Mouse (Mus musculus) midbrain, embryonic 14.5 days (tissue): ENCODE measurements around the gene Lcp2. TPM values are rescaled to one million over a fixed set of nuclear protein-coding genes. Genes with fewer than 3 reads are reported as not detected.

Experiments
- ATAC-seq: fragments of 200-750 bp; cut with Nextera tagmentation; 2 replicates; pipeline ENCODE4 v1.8.0; 2017; ENCODE audit warnings: moderate number of reproducible peaks, moderate library complexity; ENCODE audit not compliant: low FRiP score, low TSS enrichment
- DNase-seq: peaks from one replicate; pipeline ENCODE4 v3.0.0-alpha.2; 2015
- H3K27ac ChIP-seq: fragments of 300-500 bp; sonication (generic); replicated peaks from 2 replicates; pipeline ENCODE4 v1.5.1; 2014; ENCODE audit warnings: mild to moderate bottlenecking, low read depth, low read length, moderate library complexity
- H3K27me3 ChIP-seq: fragments of 300-500 bp; sonication (generic); 2 replicates; pipeline ENCODE4 v1.6.1; 2014; ENCODE audit warnings: low read length, control low read depth, mixed read lengths; ENCODE audit not compliant: control insufficient read depth, insufficient read depth
- H3K36me3 ChIP-seq: fragments of 300-500 bp; sonication (generic); 2 replicates; pipeline ENCODE4 v1.6.1; 2014; ENCODE audit warnings: low read length, control low read depth; ENCODE audit not compliant: control insufficient read depth, insufficient read depth
- H3K4me1 ChIP-seq: fragments of 300-500 bp; sonication (generic); 2 replicates; pipeline ENCODE4 v1.6.1; 2014; ENCODE audit warnings: mild to moderate bottlenecking, antibody characterized with exemption, low read length, control low read depth; ENCODE audit not compliant: control insufficient read depth, insufficient read depth
- H3K4me2 ChIP-seq: fragments of 300-500 bp; sonication (generic); 2 replicates; pipeline ENCODE4 v1.6.1; 2014; ENCODE audit warnings: mild to moderate bottlenecking, low read length, moderate library complexity
- H3K4me3 ChIP-seq: fragments of 300-500 bp; sonication (generic); replicated peaks from 2 replicates; pipeline ENCODE4 v1.5.1; 2014; ENCODE audit warnings: low read depth, low read length
- H3K9ac ChIP-seq: fragments of 300-500 bp; sonication (generic); replicated peaks from 2 replicates; pipeline ENCODE4 v1.6.1; 2014; ENCODE audit warnings: mild to moderate bottlenecking, low read length, moderate library complexity
- H3K9me3 ChIP-seq: fragments of 300-500 bp; sonication (generic); 2 replicates; pipeline ENCODE4 v1.6.1; 2016; ENCODE audit warnings: low read length, control low read depth, mixed read lengths; ENCODE audit not compliant: control insufficient read depth
- whole genome bisulfite sequencing: fragments of 180-500 bp; shearing (Covaris S2); extraction: QIAGEN DNeasy Blood & Tissue Kit; methylation state at CpG from one replicate; pipeline ENCODE4 v1.1.7; 2014; 5-methylcytosine and 5-hydroxymethylcytosine counted together
- polyA plus RNA-seq: library from polyadenylated mRNA; unstranded; fragments of >200 nt; fragmentation: Nextera tagmentation; extraction: Ambion mirVana; gene quantifications from 2 replicates; pipeline ENCODE4 v1.2.1, GENCODE M21; 2014

Gene Lcp2
- polyA plus RNA-seq, 1 experiment from 2014 or later = 1.9 TPM

DNA sequence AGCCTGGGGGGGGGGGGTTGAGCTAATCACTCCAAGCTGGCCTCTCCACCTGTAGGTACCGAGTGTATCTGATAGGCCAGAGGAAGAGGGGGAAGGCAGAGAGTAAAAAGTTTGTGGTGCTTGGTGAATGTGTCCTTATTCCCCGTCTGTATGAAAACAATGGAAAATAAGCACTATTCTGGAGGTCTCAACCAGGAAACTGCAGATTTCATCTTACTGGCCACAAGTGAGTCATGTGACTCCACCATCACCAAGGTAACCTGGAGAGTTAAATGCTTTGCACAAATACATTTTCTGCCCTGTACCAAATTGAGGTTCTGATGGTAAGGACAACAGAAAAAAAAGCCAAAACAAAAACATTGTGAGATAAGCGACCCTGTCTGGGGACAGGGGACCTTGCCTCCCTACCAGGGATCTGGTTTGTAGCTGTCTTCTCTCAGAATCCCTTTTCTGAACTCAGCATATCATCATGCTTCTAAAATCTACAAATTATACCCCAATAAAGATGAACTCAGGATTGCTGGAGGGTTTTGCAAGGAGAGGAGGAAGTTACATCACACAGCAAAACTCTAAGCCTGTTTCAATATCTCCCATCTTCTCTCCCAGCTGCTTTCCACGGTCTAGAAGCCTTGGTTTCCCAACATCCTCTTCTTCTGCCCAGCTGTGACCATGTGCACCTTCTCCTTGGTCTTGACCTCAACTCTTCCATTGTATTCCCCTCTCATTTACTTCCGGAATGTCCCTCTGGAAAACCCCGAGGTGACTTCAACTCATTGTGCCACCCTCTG, 6.5 kb downstream of the Lcp2 start:
- Histone ChIP-seq H3K4me1 (no peaks in the 10 kb centered on the region), H3K4me3 (no peak overlapping the region), H3K36me3 (no peaks in the 10 kb centered on the region), H3K9me3 (no peaks in the 10 kb centered on the region), H3K9ac (no peak overlapping the region), H3K27me3 (no peaks in the 10 kb centered on the region), H3K27ac (no peak overlapping the region), H3K4me2 (no peak overlapping the region)
- DNase-seq = no peak
- ATAC-seq = no peak
- WGBS = 85% methylated on average over 6 of the region's 6 CpGs

- no peaks in the 10 kb centered on the region for H3K9me3 ChIP-seq
- H3K4me3 ChIP-seq = no peak overlapping the region
- H3K4me1 ChIP-seq = no peaks in the 10 kb centered on the region
- WGBS = 77% methylated on average over 7 of the region's 7 CpGs
- ATAC-seq (no peak), DNase-seq (no peak)
- no peaks in the 10 kb centered on the region for H3K36me3 ChIP-seq
- no peak overlapping the region for H3K9ac ChIP-seq
- no peaks in the 10 kb centered on the region for H3K27me3 ChIP-seq
- H3K4me2 ChIP-seq = no peak overlapping the region
- no peak overlapping the region for H3K27ac ChIP-seq
Measured at GRCm38 (mm10) chr11:34054031-34054727, 7.5 kb downstream of the Lcp2 start.

DNA sequence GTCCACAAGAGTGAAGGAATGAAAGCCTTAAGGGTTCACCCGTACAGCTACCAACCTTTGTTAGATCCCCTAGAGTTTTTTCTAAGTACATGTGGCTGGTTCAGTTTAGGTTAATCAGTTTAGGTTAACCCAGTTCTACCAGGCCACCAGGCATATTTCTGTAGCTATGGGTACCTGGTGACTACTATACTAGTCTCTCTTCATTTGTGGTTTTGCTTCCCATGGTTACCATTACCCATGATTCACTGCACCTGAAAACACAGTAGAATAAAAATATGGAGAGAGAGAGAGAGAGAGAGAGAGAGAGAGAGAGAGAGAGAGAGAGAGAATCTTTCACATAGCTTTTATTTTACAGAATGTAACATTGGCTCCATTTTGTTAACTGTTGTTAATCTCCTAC, 10.0 kb downstream of the Lcp2 start:
- ATAC-seq (no peak), DNase-seq (no peak)
- Histone ChIP-seq H3K4me2 (no peak overlapping the region), H3K27me3 (no peaks in the 10 kb centered on the region), H3K9me3 (no peaks in the 10 kb centered on the region), H3K9ac (no peak overlapping the region), H3K27ac (no peak overlapping the region), H3K4me1 (no peaks in the 10 kb centered on the region), H3K4me3 (no peak overlapping the region), H3K36me3 (no peaks in the 10 kb centered on the region)
- WGBS = 83% methylated on average over 1 of the region's 1 CpGs

DNA sequence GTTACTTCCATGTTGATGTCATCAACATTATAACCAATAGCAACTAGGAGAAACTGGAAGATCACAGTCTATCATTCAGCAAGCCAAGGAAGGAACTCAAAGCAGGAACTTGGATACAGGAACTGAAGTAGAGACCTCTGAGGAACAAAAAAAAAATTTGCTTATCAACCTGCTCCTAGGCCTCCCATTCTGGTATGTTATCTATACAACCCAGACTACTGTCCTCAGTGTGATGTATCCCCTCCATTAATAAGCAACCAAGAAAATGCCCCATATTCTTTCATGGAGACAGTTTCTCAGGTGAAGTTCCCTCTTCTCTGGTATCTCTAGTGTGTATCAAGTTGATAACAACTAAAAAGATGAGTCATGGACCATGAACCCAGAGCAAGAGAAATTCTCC, 11.6 kb downstream of the Lcp2 start:
- Histone ChIP-seq H3K4me3 (no peak overlapping the region), H3K9ac (no peak overlapping the region), H3K36me3 (no peaks in the 10 kb centered on the region), H3K4me2 (no peak overlapping the region), H3K27me3 (no peaks in the 10 kb centered on the region), H3K4me1 (no peaks in the 10 kb centered on the region), H3K27ac (no peak overlapping the region), H3K9me3 (no peaks in the 10 kb centered on the region)
- no peak for ATAC-seq
- DNase-seq = no peak

DNA sequence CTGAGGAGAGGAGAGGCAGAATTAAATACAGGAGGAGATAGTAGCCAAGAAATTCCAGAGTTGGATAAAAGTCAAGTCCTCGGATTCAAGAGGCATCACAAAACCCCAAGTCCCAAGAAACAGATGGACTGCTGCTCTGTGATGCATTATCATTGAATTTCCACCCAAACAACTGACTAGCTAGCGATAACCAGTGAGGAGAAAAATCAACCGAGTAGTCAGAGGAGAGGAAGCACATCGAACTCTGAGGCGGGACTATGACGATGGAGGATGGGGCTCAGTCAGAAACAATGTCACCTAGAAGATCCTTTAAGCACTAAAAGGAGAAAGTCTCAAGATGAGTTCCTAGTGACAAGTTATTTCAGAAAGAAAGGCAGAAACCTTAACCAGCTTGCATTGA, 12.2 kb downstream of the Lcp2 start:
- Histone ChIP-seq H3K27me3 (no peaks in the 10 kb centered on the region), H3K9me3 (no peaks in the 10 kb centered on the region), H3K4me2 (no peak overlapping the region), H3K36me3 (no peaks in the 10 kb centered on the region), H3K9ac (no peak overlapping the region), H3K4me3 (no peak overlapping the region), H3K27ac (no peak overlapping the region), H3K4me1 (no peaks in the 10 kb centered on the region)
- DNase-seq (no peak), ATAC-seq (no peak)
- 94% methylated on average over 6 of the region's 6 CpGs for WGBS

DNA sequence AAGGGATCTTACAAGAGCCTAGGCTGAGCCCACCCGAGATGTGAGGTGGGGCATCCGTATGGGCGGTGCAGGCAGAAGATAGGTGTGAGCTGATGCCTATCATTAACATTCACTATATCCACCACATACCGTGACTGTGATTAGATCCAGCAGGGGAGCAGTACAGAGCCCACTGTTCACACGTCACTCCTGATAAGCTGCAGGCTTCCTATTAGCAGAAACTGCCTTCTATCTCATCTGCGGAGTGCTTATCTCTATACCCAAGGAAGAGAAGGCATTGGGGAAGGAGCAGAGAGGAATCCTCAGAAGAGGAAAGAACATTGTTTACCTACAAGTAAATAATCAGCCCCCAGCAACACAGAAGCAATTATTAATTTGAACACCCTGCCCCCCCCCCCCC, 15.0 kb downstream of the Lcp2 start:
- H3K9ac ChIP-seq = no peak overlapping the region
- H3K4me2 ChIP-seq = no peak overlapping the region
- no peaks in the 10 kb centered on the region for H3K4me1 ChIP-seq
- H3K36me3 ChIP-seq = no peaks in the 10 kb centered on the region
- ATAC-seq (no peak), DNase-seq (no peak)
- no peaks in the 10 kb centered on the region for H3K9me3 ChIP-seq
- 69% methylated on average over 6 of the region's 6 CpGs for WGBS
- H3K27ac ChIP-seq = no peak overlapping the region
- no peak overlapping the region for H3K4me3 ChIP-seq
- H3K27me3 ChIP-seq = no peaks in the 10 kb centered on the region

DNA sequence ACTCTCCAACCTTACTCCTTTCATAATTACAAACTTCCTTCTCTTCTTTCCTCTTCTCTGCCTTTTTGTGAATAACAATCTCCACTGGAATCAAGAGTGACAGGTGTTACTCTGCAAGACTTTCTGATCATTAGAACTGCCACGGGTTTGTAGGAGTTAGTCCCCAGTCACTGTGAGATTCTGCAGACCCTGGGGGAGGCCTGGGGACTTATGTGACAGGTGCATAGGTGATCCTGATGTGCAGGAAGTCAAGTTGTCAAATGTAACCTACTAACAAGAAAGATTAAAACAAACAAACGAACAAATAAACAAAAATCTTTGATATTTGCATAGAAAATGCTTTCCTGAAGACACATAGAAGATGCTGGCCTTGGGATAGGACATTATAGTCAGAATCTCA, 16.5 kb downstream of the Lcp2 start:
- Histone ChIP-seq H3K4me2 (no peak overlapping the region), H3K27me3 (no peaks in the 10 kb centered on the region), H3K36me3 (no peaks in the 10 kb centered on the region), H3K9ac (no peak overlapping the region), H3K4me1 (no peaks in the 10 kb centered on the region), H3K4me3 (no peak overlapping the region), H3K9me3 (no peaks in the 10 kb centered on the region), H3K27ac (no peak overlapping the region)
- no peak for ATAC-seq
- 75% methylated on average over 2 of the region's 2 CpGs for WGBS
- DNase-seq = no peak

- no peak overlapping the region for H3K4me3 ChIP-seq
- WGBS = 63% methylated on average over 5 of the region's 5 CpGs
- H3K36me3 ChIP-seq = no peaks in the 10 kb centered on the region
- DNase-seq (no peak), ATAC-seq (no peak)
- no peaks in the 10 kb centered on the region for H3K9me3 ChIP-seq
- H3K4me2 ChIP-seq = no peak overlapping the region
- no peak overlapping the region for H3K27ac ChIP-seq
- H3K4me1 ChIP-seq = no peaks in the 10 kb centered on the region
- no peak overlapping the region for H3K9ac ChIP-seq
- no peaks in the 10 kb centered on the region for H3K27me3 ChIP-seq
Measured at GRCm38 (mm10) chr11:34063702-34064485, 17.2 kb downstream of the Lcp2 start.
